Mouse (Mus musculus) C2C12 (cell line): ENCODE measurements at regions not wholly inside any gene's neighbourhood (a gene's known extent, or its start where the extent isn't known, plus 50 kb on each side); places are given as distances from the start of the nearest gene placed in this dataset.

Experiments
- CTCF ChIP-seq: IDR thresholded peaks from one replicate; pipeline ENCODE4 v1.5.1; 2011; ENCODE audit not compliant: control insufficient read depth, insufficient read depth, insufficient read length
- MAX ChIP-seq: IDR thresholded peaks from one replicate; pipeline ENCODE4 v1.6.1; 2011; ENCODE audit warnings: mild to moderate bottlenecking, control low read depth
- MYOD1 ChIP-seq: IDR thresholded peaks from one replicate; pipeline ENCODE4 v1.6.1; 2011; ENCODE audit warnings: low read depth; ENCODE audit not compliant: control insufficient read depth, insufficient read length
- USF1 ChIP-seq: IDR thresholded peaks from one replicate; pipeline ENCODE4 v1.6.1; 2011; ENCODE audit warnings: low read depth, mild to moderate bottlenecking, control low read depth, moderate library complexity

DNA sequence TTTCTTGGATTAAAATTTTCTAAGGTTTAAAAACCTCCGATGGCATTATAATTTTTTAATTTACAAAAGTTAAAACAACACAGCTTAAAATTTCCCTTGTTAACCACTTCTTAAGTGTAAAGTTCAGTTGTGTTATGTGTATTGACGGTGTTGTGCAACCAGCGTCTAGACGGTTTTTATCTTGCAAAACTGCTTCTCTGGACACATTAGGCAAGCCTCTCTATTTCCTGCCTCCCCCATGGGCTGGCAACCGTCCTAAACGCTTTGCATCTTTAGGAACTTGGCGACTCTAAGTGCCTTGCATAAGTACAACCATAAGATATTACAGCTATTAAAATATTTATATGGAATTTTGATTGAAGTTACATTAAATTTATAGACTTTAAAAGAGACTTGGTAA, 871.5 kb upstream of the Car8 start:
- TF ChIP-seq CTCF (no peak), MAX (no peak), MYOD1 (no peak), USF1 (no peak)
